Mouse (Mus musculus) mouse trophoblast stem cell (cell line): ENCODE data around the gene Bet1l.

Experiments
- in situ Hi-C, 2 experiments: fragments of 300-500 bp; cut with MseI, MboI; formaldehyde crosslinking; loops; 2 replicates in 1 of 2; 3 replicates in 1 of 2; pipeline ENCODE4 v1.15.1; 2025

Bet1l gene

GRCm38 (mm10) chr7:140859997-140860396, 2.6 kb upstream of the Bet1l start:
- in situ Hi-C loops = no loop called here

- in situ Hi-C loops = no loop called here
Observed at GRCm38 (mm10) chr7:140858746-140859145, 1.4 kb upstream of the Bet1l start.

GRCm38 (mm10) chr7:140856785-140857549, 410 bp downstream of the Bet1l start, which contains the start of gene Ric8a:
Gene Ric8a (plus strand): TSS chr7:140856957.
- in situ Hi-C loops = no loop called here

GRCm38 (mm10) chr7:140855860-140856784, 1.3 kb downstream of the Bet1l start, which contains the start of gene Gm45785:
Gene Gm45785 (minus strand): TSS chr7:140856331.
- in situ Hi-C loops = no loop called here

GRCm38 (mm10) chr7:140855181-140855580, 2.2 kb downstream of the Bet1l start:
- in situ Hi-C loops = no loop called here

- in situ Hi-C loops = no loop called here
Observed at GRCm38 (mm10) chr7:140854483-140854882, 2.9 kb downstream of the Bet1l start.

- in situ Hi-C loops = no loop called here
Observed at GRCm38 (mm10) chr7:140853386-140853785, 4.0 kb downstream of the Bet1l start.

GRCm38 (mm10) chr7:140851916-140852315, 5.5 kb downstream of the Bet1l start:
- in situ Hi-C loops = no loop called here

- in situ Hi-C loops = loop anchor here in 1 of 2 experiments (5.0 kb wide), 1 partner anchor 54 kb away; the partner anchor contains the start of gene Cox8b
Observed at GRCm38 (mm10) chr7:140848591-140848990, 8.8 kb downstream of the Bet1l start.

- in situ Hi-C loops = loop anchor here in 1 of 2 experiments (5.0 kb wide), 1 partner anchor 54 kb away; the partner anchor contains the start of gene Cox8b
Observed at GRCm38 (mm10) chr7:140847755-140848580, 9.4 kb downstream of the Bet1l start, which contains the start of gene Odf3. Gene Odf3 (plus strand): TSS chr7:140847805.

GRCm38 (mm10) chr7:140846676-140847075, 10.7 kb downstream of the Bet1l start:
- in situ Hi-C loops = loop anchor here in 1 of 2 experiments (5.0 kb wide), 1 partner anchor 56 kb away; the partner anchor contains the start of gene Cox8b

GRCm38 (mm10) chr7:140845683-140846082, 11.7 kb downstream of the Bet1l start:
- in situ Hi-C loops = loop anchor here in 1 of 2 experiments (5.0 kb wide), 1 partner anchor 57 kb away; the partner anchor contains the start of gene Cox8b

- in situ Hi-C loops = loop anchor here (5.0 kb wide), 1 partner anchor 57 kb away; the partner anchor contains the start of gene Cox8b (in 2 of the 2)
Observed at GRCm38 (mm10) chr7:140844905-140845665, 12.3 kb downstream of the Bet1l start, which contains the start of gene Scgb1c1. Gene Scgb1c1 (plus strand): TSS chr7:140845547.

- in situ Hi-C loops = loop anchor here in 1 of 2 experiments (5.0 kb wide), 1 partner anchor 58 kb away; the partner anchor contains the start of gene Cox8b
Observed at GRCm38 (mm10) chr7:140843806-140844205, 13.6 kb downstream of the Bet1l start.

- in situ Hi-C loops = loop anchor here in 1 of 2 experiments (5.0 kb wide), 1 partner anchor 61 kb away; the partner anchor contains the start of gene Cox8b
Observed at GRCm38 (mm10) chr7:140840750-140841735, 16.3 kb downstream of the Bet1l start.

GRCm38 (mm10) chr7:140839556-140839955, 17.8 kb downstream of the Bet1l start:
- in situ Hi-C loops = no loop called here

GRCm38 (mm10) chr7:140836243-140837115, 20.9 kb downstream of the Bet1l start:
- in situ Hi-C loops = no loop called here

- in situ Hi-C loops = no loop called here
Observed at GRCm38 (mm10) chr7:140835758-140836087, 21.7 kb downstream of the Bet1l start.
